Mouse (Mus musculus) lung, postnatal 0 days (tissue): ENCODE results near the gene Ugt1a6b. TPM values are rescaled to one million over a fixed set of nuclear protein-coding genes. Genes with fewer than 3 reads are reported as not detected.
A peak's percentile ranks its signal among the peaks of the same experiment; 100 is the strongest.
"Not testable (repeated sequence)": the region's sequence is repeated elsewhere in the genome, so short reads cannot be mapped to it uniquely, and the experiment has no call there.

Source experiments
- ATAC-seq: fragments of 200-750 bp; cut with Nextera tagmentation; 2 replicates; pipeline ENCODE4 v1.8.0; 2017; ENCODE audit warnings: moderate library complexity
- DNase-seq: peaks from one replicate; pipeline ENCODE4 v3.0.0-alpha.2; 2016; ENCODE audit warnings: low spot score
- H3K27ac ChIP-seq: fragments of 300-500 bp; sonication (generic); 2 replicates; pipeline ENCODE4 v1.5.1; 2014; ENCODE audit warnings: antibody characterized with exemption, mild to moderate bottlenecking, low read length, mixed read lengths
- H3K27me3 ChIP-seq: fragments of 300-500 bp; sonication (generic); replicated peaks from 2 replicates; pipeline ENCODE4 v1.6.1; 2014; ENCODE audit warnings: low read length, mixed read lengths; ENCODE audit not compliant: insufficient read depth
- H3K36me3 ChIP-seq: fragments of 300-500 bp; sonication (generic); 2 replicates; pipeline ENCODE4 v1.6.1; 2014; ENCODE audit warnings: low read length, mixed read lengths; ENCODE audit not compliant: insufficient read depth
- H3K4me1 ChIP-seq: fragments of 300-500 bp; sonication (generic); 2 replicates; pipeline ENCODE4 v1.6.1; 2014; ENCODE audit warnings: antibody characterized with exemption, low read depth, low read length, mixed read lengths; ENCODE audit not compliant: insufficient read depth
- H3K4me2 ChIP-seq: fragments of 300-500 bp; sonication (generic); replicated peaks from 2 replicates; pipeline ENCODE4 v1.6.1; 2014; ENCODE audit warnings: low read depth, mild to moderate bottlenecking, low read length, moderate library complexity, mixed read lengths
- H3K4me3 ChIP-seq: fragments of 300-500 bp; sonication (generic); 2 replicates; pipeline ENCODE4 v1.5.1; 2014; ENCODE audit warnings: low read depth, low read length
- H3K9ac ChIP-seq: fragments of 300-500 bp; sonication (generic); replicated peaks from 2 replicates; pipeline ENCODE4 v1.6.1; 2014; ENCODE audit warnings: low read depth, mild to moderate bottlenecking
- H3K9me3 ChIP-seq: fragments of 300-500 bp; sonication (generic); 2 replicates; pipeline ENCODE4 v1.6.1; 2016; ENCODE audit warnings: low read length, mixed read lengths
- CTCF ChIP-seq: IDR thresholded peaks from 2 replicates; pipeline ENCODE4 v1.5.1; 2016; ENCODE audit warnings: antibody characterized with exemption, mild to moderate bottlenecking
- EP300 ChIP-seq: IDR thresholded peaks from 2 replicates; pipeline ENCODE4 v1.6.1; 2016; ENCODE audit warnings: antibody characterized with exemption, mild to moderate bottlenecking, control low read depth
- WGBS: fragments of 180-500 bp; shearing (Covaris S2); extraction: QIAGEN DNeasy Blood & Tissue Kit; methylation state at CpG from one replicate; pipeline ENCODE4 v1.1.7; 2014; 5-methylcytosine and 5-hydroxymethylcytosine counted together
- polyA plus RNA-seq: library from polyadenylated mRNA; unstranded; fragments of >200 nt; fragmentation: Nextera tagmentation; extraction: Ambion mirVana; gene quantifications from 2 replicates; pipeline ENCODE4 v1.2.1, GENCODE M21; 2015

Gene Ugt1a6b
- polyA plus RNA-seq, 1 experiment from 2014 or later: 2.4 TPM

DNA sequence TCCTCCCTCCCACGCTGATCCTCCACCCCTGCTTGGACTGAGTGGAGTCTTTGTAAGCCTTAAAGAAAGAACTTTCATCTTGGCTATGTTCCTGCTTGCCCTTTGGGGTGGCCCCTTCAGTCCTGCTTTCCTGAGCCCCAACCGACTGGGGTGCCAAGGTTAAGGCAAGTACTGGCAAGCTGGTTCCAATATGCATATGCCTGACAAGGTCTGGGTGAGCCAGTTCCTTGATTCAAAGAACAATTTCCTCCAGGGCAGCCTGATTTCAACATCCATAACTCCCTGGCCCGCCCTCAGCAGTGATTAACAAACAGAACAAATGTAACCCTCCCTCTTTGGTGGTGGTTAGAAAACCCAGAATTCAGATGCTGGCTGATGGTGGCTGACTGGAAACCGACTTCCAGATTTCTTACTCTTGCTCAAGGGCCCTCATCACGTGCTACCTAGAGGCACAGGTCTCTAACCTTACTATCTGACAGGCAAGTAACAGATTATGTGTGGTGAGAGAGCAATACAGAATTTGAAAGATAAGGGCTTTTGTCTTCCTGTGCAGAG is 31.5 kb downstream of the Ugt1a6b start, which contains the start of gene Ugt1a6a:
TSS of gene Ugt1a6a (plus strand) at position 353 of the 555 bp plus-strand sequence.
- H3K27ac ChIP-seq: peak within 1 kb of the TSS; percentile 61
- DNase-seq: peak; percentile 80
- 15% methylated on average over 5 of the region's 5 CpGs for WGBS

GRCm38 (mm10) chr1:88135229-88135904 is 32.3 kb downstream of the Ugt1a6b start:
- H3K27me3 ChIP-seq, H3K36me3 ChIP-seq, H3K9ac ChIP-seq, H3K4me3 ChIP-seq, H3K4me1 ChIP-seq, H3K9me3 ChIP-seq, H3K4me2 ChIP-seq: not testable (repeated sequence)
- ATAC-seq (peak; percentile 85), DNase-seq (peak; percentile 69)
- WGBS: 66% methylated on average over 5 of the region's 6 CpGs
- 0 out of 2 replicates have a peak overlapping the region, but pooled peaks have one; percentile 43 for H3K27ac ChIP-seq

More for the DNA sequence above, 31.5 kb downstream of the Ugt1a6b start, which contains the start of gene Ugt1a6a:
- not testable (repeated sequence) for H3K27me3 ChIP-seq, H3K9me3 ChIP-seq, H3K9ac ChIP-seq, H3K4me3 ChIP-seq, H3K4me2 ChIP-seq, H3K4me1 ChIP-seq, H3K36me3 ChIP-seq
- ATAC-seq: peak; percentile 85
- 0 out of 2 replicates have a peak, but pooled peaks have one; percentile 22 for TF ChIP-seq EP300

DNA sequence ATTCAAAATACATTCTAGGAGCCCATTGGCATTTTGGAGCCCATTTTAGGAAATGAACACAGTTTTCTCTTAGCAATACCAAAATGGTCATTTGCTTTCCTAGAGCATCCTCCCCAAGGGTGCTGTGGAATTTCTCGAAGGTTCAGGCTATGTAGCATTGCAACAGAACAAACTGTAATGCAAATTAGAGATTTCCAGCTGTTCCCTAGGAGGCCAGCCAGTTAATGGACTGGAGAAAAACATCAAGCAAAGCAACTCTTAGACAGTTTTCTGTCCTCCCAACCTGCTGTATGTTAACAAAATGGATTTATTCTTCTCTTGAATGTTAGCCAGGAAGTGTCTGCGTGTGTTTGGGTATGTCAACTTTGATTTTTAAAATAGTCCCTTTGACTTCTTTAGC is 33.6 kb downstream of the Ugt1a6b start:
- H3K9me3 ChIP-seq: no peaks in the 10 kb centered on the region
- H3K36me3 ChIP-seq: no peaks in the 10 kb centered on the region
- DNase-seq: peak; percentile 19
- no peak overlapping the region for H3K4me3 ChIP-seq
- no peak overlapping the region for H3K9ac ChIP-seq
- H3K4me1 ChIP-seq: peaks cover 8% of the 10 kb centered on the region; the same call in 1 of the 2 replicates
- TF ChIP-seq CTCF: no peak
- no peak for TF ChIP-seq EP300
- WGBS: 39% methylated on average over 2 of the region's 2 CpGs
- no peaks in the 10 kb centered on the region for H3K27me3 ChIP-seq
- no peak for ATAC-seq
- no peak overlapping the region for H3K4me2 ChIP-seq
- H3K27ac ChIP-seq: no peak overlapping the region

GRCm38 (mm10) chr1:88137264-88137663 is 34.2 kb downstream of the Ugt1a6b start:
- H3K36me3 ChIP-seq: no peaks in the 10 kb centered on the region
- H3K27ac ChIP-seq: no peak overlapping the region
- no peaks in the 10 kb centered on the region for H3K9me3 ChIP-seq
- H3K4me1 ChIP-seq: peaks cover 8% of the 10 kb centered on the region; the same call in 1 of the 2 replicates
- TF ChIP-seq EP300 (no peak), CTCF (no peak)
- H3K27me3 ChIP-seq: no peaks in the 10 kb centered on the region
- H3K4me2 ChIP-seq: no peak overlapping the region
- H3K9ac ChIP-seq: no peak overlapping the region
- DNase-seq (no peak), ATAC-seq (no peak)
- no peak overlapping the region for H3K4me3 ChIP-seq
- WGBS: 71% methylated on average over 3 of the region's 3 CpGs

DNA sequence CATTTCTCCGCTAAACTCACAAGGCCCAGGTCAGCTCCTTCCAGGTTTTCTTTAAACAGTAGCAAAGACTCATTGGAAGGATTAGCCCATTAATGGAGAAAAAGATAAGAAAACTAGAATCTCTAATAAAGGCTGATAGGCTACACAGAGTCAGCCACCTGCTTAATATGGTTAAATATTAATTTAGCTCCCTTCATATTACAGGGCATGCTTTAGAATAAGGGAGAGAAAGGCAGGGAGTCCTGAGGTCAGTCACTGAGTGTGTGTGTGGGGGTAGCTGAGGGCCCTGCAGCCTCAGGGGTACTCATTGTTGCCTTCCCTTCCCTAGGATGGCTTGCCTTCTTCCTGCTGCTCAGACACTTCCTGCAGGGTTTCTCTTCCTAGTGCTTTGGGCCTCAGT is 35.1 kb downstream of the Ugt1a6b start:
- Histone ChIP-seq H3K9ac (no peak overlapping the region), H3K27me3 (no peaks in the 10 kb centered on the region), H3K4me3 (no peak overlapping the region), H3K4me1 (peaks cover 8% of the 10 kb centered on the region; the same call in 1 of the 2 replicates), H3K4me2 (no peak overlapping the region), H3K9me3 (no peaks in the 10 kb centered on the region), H3K36me3 (no peaks in the 10 kb centered on the region), H3K27ac (no peak overlapping the region)
- DNase-seq: no peak
- no peak for ATAC-seq
- TF ChIP-seq EP300 (no peak), CTCF (no peak)
- 84% methylated on average over 1 of the region's 1 CpGs for WGBS

- peak; percentile 78 for ATAC-seq
- H3K27me3 ChIP-seq, DNase-seq, H3K36me3 ChIP-seq, H3K4me3 ChIP-seq, H3K4me2 ChIP-seq, H3K27ac ChIP-seq, H3K9ac ChIP-seq, H3K9me3 ChIP-seq, H3K4me1 ChIP-seq: not testable (repeated sequence)
- 52% methylated on average over 1 of the region's 1 CpGs for WGBS
These were observed 37.4 kb downstream of the Ugt1a6b start for GRCm38 (mm10) chr1:88140492-88140891.
